Mouse (Mus musculus) T-cell, adult 2 months (primary cell): ENCODE measurements around the gene Nfkb1.
A peak's percentile ranks its signal among the peaks of the same experiment; 100 is the strongest.

Experiments used
- DNase-seq: peaks from one replicate; pipeline ENCODE4 v3.0.0; 2022; ENCODE audit warnings: low spot score

Nfkb1 gene

DNA sequence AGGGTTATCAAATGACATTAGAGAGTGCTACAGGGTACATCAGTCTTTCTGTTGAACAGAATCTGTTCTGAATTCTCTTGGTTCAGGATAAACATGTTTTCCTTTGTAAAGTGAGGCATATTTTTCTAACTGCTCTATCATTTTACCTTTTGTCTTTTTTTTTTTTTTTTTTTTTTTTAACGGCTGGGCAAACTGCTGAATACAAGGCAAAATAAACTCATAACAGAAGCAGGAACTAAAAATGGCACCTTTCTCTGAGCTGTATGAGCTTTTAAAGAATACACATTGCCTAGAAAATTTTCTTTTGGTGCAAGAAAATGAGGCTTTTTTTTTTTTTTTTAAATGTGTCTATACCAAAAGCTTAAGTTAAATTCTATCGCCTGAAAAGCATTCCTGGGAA is 105.3 kb downstream of the Nfkb1 start:
- DNase-seq = no peak

DNA sequence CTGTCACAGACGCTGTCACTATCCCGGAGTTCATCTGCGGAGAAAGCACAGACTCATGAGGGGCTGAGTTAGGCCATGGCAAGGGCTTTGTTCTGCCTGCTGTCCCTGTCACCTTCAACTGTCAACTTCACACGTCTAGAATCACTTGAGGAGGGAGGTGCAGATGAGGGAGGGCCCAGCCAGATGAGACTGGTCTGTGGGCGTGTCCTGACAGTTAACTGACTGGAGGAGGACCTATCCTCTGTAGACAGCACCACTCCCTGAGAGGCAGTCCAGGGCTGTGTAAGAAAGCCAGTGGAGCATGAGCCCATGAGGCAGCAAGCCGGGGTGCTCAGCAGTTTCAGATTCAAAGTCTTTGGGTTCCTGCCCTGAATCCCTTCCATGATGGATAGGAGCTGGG is 105.9 kb downstream of the Nfkb1 start:
- DNase-seq = no peak

DNA sequence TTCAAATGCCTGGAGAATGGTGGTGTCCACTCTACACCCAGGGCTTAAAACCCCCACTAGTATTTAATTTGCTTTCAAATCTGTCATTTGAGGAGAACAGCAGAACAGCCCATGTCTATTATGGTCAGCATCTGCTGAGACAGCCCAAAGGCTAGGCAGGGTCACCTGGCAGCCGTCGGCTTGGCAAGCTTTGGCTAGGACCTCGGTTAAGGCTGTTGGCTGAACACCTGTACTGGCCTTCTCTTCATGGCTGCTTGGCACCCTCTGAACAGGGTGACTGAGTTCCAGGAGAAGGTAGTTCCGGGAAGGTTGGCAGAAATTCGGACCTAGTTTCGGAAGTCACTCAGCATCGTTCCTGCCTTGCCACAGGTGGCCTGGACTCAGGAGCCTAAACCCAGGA is 109.1 kb downstream of the Nfkb1 start:
- no peak for DNase-seq

DNA sequence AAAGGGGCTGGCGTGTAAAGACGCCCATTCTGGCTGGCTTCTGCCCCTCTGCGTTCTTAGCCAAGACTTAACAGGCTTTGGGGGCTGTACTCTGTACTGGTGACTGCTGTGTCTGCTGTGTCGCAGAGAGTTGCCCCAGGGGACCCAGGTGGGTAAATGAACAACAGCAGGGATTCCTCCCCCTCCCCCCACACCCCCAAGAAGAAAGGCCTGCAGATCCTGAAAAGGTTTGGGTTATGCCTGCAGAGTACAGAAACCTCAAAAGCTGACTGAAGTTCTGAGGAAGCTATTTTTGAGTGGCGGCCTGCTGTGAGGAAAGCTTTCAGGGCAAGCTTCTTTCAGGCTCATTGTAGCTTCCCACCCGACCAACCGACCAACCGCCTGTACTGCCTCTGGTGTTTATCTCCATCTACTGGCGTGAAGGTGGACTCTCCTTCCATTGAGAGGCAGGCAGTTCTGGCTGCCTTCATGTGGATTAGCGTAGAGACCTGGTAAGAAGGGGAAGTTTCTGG is 109.7 kb downstream of the Nfkb1 start:
- DNase-seq = peak; percentile 18

DNA sequence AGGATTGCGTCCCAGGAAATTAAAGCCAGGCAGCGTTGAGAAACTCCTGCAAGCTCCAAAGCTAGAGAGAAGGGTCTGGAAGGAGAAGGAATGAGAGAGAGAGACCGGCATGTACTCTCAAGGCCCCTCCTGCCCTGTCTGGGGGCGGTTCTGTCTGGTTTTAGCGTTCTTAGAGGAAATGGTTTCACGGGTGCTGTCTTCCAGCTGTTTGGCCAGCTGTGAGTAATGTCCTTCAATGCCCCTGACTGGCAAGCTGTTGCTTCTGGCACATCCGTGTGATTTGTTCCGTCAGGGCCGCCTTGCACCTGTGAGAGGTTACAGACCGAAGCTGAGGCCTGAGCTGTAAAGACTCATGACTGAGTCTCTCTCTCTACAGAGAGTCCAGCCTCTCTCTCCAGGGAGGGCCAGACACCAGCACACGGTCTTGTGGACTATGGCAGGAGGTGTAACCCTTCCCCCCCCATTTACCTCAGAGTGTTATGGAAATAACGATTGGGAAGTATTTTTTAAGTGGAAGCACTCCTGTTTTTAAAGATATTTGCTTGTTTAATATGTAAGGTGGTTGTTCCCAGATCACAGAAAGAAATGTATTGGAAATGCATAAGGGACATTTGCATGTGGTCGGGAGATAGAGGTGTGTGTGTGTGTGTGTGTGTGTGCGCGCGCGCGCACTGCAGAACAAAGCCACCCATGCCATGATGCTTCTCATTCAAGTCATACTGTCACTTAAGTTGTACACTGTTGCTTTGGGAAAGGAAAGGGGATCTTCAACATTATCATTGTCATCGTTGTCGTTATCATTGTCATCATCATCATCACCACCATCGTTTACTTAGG is 110.7 kb downstream of the Nfkb1 start:
- no peak for DNase-seq

DNA sequence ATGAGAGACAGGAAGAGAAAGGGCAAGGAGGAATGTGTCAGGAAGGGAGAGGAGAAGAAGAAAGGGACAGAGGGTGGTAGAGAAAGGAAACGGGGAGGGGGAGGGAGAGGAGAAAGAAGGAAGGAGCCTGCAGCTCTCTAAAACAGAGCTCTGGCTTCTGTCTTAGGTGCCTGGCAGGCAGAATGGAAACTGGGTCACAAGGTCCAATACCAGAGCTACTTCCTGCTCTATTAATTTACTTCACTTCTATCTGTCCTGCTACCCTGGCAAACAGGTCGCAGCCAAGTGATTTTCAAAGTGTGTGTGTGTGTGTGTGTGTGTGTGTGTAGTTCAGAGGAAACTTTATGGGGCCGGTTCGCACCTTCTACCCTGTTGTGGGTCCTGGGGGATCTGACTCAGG is 112.2 kb downstream of the Nfkb1 start:
- DNase-seq = no peak

DNA sequence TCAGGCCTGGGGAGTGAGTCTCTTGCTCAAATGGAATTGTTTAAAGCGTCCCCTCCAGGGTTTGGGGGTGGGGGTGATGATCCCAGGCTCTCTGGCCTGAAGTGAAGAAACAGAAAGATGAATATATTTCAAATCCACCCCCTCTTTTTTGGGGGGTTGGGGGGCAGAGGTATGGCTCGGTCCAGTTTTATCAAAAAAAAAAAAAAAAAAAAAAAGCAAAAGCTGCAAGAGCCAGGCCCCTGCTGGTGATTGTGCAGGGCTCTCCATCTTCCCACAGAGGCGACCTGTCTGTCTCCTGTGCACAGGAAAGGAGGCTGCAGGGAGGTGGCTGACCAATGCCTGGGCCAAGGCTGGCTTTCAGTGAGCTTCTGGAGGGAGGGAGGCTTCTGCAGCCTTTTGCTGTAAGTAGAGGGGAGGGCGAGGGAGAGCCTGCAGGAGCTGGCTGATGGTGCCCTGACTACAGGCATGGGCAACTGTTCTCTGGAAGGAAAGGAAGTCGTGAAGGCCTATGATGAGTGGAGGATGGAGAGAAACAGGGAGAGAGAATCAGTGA is 112.7 kb downstream of the Nfkb1 start:
- no peak for DNase-seq

DNA sequence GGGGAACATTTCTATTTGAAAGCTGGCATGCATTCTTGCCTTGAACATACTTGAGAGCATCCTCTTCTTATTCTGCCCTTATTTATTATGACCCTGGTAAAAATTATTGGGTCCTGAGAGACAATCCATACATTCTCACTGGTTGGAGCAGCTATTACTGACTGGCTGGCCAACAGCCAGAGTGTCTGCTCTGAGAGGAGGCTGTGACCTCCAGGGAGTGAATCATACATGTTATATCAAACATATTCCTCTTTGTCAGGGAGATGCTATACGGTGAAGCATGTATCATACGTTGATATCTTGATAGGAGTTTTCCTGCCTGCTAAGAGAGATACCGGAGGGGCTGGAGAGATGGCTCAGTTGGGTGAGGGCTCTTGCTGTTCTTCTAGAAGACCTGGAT is 116.2 kb downstream of the Nfkb1 start:
- DNase-seq = no peak

DNA sequence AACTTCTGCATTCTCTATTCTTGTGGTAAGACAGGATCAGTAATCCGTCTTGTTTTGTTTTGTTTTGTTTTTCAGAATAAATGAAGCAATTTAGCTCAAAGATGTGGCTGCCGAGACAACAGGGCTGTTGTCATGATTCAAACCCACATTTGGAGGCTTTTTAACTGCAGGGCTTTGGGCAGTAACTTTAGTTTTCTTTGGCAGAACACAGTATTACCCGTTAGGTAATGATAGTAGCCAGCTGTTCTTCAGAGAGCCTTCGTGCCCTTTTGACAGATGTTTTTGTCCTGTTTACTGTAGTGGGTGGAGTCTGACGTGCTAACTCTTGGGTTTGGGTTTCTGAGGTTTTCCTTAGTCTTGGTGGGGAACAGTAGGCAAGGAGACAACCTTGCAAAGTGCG is 118.3 kb downstream of the Nfkb1 start:
- no peak for DNase-seq

DNA sequence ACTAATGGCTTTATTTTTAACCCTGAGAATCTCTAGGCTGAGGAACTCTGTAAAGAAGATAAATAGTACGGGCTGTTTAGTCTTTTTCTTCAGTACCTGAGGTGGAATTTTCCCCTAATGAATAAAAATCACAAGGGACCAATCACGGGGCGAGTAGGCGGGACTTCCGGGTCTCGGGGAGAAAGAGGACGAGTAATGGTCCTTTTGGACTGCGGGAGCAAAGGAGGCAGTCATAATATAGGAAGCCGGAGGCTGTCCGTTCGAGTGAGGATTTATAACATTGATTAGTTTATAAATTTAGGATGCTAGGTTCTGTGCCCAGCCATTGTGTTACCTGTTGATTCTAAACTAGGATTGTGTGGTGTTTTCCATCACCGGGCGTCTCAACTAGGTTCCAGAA is 119.8 kb downstream of the Nfkb1 start:
- DNase-seq = no peak

DNA sequence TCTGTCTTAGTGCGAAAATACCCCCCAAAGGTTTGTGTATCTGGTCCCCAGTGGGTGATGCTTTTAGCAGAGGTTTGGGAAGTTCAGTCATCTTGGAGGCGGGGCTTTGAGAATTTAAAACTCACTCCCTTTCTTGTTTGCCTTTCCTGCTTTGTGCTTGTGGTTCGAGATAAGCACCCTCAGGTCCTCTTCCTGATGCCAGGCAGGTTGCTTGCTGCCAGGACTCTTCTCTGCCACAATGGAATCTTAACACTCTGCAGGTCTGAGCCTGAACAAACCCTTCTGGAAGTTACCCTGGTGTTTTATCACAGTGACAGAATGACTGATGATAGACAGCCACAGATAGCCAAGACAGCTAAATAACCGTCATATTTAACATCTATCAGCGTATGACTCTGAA is 122.7 kb downstream of the Nfkb1 start:
- DNase-seq = no peak

DNA sequence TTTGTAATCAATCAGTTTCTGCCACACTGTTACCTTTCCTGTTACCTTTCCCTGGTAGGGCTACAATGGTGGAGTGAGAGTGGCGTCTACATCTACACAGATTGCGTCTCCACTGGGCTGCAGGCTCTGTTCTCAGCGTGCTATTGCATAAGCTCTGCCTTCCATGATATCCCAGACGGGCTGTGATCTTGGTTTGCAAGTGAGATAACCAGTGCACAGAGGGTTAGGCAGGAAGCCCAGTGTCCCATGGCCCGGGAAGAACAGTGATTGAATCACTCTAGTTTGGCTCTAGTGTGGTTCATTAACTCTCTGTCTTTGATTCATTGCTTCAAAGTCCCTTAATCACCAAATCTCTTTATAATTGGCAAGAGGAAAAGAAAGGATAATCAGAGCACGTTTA is 123.5 kb downstream of the Nfkb1 start:
- DNase-seq = no peak

DNA sequence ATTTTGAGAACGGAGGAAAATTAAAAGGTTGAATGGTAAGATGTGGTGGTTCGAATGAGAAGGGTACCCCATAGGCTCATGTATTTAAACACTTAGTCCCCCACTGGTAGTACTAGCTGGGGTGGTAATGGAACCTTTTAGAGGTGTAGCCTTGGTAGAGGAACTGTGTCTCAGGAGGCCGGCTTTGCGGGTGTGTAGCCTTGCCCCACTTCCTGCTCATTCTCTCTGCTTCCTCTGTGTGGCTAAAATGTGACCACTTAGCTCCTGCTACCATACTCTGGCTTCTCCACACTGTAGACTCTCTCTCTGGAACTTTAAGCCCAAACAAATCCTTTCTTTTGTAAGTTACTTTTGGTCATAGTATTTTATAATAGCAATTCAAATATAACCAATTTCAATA is 126.0 kb downstream of the Nfkb1 start:
- DNase-seq = no peak

DNA sequence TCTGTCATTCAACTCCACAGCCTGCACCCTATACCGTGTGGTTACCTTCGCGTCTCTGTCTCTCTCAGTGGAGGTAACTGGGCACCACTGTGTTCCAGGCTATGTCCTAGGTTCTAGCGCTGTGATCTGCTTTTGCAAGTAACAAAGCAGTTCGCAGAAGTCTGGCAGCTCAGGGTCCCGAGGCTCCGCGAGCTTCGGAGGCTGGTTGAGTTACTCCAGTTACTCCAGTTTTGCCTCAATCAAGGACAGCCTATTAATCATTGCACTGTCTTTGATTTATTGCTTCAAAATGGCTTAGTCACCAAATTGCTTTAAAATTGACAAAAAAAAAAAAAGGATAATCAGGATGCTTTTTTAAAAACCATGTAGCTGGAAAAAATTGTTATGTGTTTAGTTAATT is 126.6 kb downstream of the Nfkb1 start:
- DNase-seq = no peak

DNA sequence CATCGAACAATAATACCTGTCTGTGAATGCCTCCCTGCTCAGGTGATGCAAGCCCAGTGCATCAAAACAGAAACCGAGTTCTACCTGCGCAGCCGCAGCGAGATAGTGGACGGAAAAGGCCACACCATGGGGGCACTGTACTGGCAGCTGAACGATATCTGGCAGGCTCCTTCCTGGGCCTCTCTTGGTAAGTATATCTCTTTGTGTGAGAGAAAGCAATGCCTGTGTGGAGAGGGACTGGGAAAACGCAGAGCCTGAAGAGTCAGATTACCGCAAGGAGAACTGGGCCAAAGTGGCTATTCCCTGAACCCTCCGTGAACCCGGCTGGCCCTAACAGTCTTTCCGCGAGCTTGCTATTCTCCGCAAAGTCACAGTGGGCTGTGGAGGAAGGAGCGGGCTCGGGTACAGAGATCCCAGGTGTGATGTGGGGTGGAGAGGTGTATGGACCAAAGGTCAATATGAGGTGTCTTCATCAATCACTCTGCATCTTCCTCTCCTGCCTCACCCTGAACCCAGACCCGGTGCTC is 128.1 kb downstream of the Nfkb1 start:
- no peak for DNase-seq

DNA sequence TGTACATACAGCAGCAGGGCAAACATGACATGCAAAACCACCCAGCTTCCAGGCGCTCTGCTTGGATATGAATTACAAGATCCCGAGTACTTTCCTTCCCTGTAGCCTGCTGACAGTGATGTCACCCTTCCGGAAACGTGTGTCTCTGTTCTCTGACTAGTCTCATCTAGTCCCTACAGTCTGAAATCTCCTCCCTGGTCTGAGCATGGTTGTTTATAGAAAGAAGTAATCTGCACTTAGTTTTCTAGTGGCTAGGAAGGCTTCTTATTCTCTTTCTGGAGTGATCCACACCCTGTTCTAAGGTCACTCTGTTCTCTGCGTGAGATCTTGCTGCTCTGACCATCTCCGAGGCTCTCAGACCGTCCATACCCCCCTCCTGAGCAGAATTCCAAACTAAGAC is 129.3 kb downstream of the Nfkb1 start:
- DNase-seq = no peak

DNA sequence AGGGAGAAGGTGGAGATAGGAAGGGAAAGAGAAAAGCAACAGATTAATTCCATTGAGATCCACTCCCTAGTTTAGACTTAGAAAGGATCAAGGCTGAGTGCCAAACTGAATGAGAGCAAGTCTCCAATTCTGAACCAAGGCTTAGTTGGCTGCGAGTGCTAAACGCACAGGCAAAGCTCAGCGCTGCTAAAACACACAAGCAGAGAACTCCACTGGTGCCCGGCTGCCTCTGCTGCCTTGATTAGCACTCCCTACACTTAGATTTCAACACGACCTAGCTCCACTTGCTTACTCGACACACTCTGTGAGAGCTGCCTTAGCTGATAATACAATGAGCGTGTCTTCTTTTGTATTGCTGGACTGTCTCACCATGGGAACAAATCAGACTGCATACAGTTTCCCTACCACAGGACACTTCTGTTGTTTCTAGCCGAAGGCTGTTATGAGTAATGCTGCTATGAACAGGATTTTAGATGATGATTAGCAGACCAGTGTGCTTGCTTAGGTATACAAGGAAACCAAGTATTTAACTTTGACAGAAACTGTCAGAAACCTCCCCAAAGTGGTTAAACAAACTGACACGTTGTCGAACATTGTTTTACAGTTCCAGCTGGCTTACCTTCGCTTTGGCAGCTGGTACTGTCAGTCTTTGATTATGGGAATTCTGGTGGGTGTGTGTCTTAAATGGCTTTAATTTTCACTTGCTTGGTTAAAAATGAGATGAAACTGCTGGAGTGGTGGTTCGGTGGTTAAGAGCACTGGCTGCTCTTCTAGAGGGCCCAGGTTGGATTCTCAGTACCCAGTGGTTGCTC is 134.3 kb downstream of the Nfkb1 start:
- DNase-seq = no peak

DNA sequence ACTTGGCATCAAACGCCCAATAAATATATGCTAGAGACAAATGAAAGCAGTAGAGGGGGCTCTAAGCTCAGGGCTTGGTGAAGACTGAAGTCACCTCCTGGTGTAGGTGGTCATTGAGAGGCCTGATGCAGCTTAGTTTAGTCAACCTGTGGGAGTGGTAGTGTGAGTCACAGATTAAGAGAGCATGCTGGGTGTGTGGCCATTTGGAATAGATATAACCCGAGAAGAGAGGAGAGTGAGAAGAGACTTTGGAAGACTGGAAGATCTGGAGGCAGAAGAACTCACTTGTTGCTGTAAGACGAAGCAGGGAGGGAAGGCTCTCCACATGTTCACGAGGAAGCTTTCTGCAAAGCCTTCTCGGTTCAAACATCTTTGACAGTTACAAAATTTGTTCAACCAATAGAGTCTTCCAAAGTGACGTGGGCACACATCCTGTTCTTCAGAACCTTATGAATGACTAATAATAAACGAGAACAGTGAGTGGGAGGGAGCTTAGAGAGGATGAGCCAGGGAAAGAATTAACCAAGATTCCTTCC is 135.2 kb downstream of the Nfkb1 start:
- DNase-seq = no peak

DNA sequence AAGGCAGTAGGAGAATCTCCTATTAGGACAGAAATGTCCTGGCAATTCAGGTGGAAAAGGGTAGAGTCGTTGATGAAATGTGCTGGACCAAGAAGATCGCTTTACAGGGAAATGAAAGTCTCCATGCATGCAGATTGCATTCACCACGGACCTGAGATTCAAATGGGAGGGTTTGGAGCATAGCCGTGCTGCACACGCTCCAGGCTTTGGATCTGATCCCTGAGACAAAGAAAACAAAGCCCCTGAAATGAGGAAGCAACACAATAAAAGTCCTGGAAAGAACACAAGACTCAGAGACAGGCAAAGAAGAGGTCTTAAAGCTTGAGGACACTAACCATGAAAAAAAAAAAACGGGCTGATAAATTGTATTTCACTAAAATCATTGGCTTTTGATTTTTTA is 136.2 kb downstream of the Nfkb1 start:
- DNase-seq = no peak

DNA sequence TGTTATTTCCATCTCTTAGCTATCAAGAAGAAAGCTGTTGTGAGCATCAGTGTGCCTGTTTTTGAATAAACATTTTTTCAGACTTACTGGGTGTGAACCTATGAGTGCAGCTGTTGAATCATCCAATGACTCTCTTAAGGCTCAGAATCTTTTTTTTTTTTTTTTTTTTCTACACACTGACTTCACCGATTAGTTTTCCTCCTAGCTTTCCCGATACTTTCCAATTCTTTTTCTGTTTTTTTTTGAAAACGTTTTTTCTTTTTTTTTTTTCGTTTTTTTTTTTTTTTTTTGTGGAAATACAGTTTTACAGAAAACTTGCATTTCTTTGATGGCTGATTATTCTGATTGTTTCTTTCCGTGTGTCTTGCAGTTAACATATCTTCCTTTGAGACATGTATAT is 138.5 kb downstream of the Nfkb1 start:
- no peak for DNase-seq

DNA sequence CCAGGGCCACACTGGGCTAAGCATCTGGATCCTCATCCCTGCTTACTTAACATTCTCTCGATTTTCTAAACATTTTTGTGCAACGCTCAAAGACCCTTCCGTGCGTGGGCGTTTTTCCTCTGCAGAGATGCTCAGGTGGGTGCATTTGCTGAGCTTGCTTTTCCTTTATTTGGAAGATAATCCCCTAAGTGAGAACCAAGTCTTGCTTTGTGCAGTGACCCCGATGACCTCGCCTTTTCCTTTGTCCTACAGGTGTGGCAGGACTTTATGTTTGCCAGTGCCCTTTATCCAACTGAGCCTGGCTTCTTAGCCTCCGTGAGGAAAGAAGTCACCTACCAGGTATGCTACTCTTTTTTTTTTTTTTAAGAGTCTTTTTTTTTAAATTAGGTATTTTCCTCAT is 144.0 kb downstream of the Nfkb1 start:
- no peak for DNase-seq

DNA sequence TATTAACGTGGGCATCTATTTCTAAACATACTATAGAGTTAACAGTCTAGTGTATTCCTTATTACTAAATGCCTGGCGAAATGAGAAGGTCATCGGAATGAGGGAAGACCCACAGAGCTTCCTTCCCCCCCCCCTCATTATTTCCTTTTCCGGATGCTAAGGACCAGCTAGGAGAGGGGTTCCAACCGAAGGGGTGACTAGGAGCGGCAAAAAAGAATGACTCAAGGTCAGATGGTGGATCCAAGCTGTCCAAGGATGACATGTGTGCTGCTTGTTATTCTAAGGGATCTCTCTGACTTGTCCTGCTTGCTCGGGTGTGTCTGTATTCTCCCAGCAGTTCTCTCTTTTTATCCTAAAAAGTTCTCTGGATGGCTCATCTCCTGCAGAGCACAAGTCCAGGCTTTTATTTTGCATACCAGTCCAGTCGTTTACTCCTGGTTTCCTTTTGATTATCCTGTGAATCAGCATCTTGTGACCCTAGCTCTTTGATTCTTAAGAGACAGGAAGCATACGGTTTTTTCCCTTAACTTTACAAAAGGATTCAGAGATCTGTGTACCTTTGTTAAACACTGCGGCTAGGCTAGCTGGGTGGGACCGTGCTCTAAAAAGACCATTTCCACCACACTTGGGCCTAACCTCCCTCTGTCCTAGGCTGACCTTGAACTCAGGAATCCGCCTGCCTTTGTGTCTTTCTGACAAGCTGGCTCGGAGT is 145.0 kb downstream of the Nfkb1 start:
- no peak for DNase-seq
